ENCODE assay signal across 18 mouse cellular contexts in the genomic region with DNA sequence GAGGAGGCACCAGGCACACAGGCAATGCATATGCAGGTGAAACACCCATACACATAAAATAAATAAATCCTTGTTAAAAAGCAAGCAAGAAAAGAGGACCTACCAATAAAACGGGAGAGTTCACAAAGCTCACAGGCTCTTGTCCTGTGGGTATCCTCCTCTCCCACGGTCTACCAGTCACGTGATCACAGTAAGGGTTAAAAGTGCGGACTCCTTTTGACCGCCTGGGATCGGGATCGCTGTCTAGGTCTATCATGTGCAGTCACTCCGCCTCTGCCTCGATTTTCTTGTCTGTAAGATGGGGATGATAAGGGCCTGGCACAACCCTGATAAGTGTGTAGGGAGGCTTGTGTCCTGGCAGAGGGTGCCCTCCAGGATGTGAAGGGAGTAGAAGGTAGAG. TPM values are rescaled to one million over a fixed set of nuclear protein-coding genes. Genes with fewer than 3 reads are reported as not detected.
"Had no signal": no experiment of that assay in that cellular context is flagged by ENCODE, and none has a peak within 500 bp of the region (broad histone marks: within the 10 kb centered on the region; RNA-seq: fewer than 3 reads in every experiment).

No protein-coding gene starts in this region.

- H3K9me3 ChIP-seq: limb, embryonic 13.5 days; liver, embryonic 12.5 days; liver, embryonic 15.5 days; lung, embryonic 15.5 days; megakaryocyte, embryonic 14.5 days; midbrain, embryonic 10.5 days; midbrain, embryonic 13.5 days had no signal

- H3K4me2 ChIP-seq: limb, embryonic 13.5 days; liver, embryonic 12.5 days; liver, embryonic 15.5 days; lung, embryonic 15.5 days; midbrain, embryonic 13.5 days had no signal

- H3K27ac ChIP-seq: kidney, postnatal 0 days; left cerebral cortex, adult 2 months; limb, embryonic 13.5 days; liver, embryonic 12.5 days; liver, embryonic 15.5 days; lung, embryonic 15.5 days; midbrain, embryonic 10.5 days; midbrain, embryonic 13.5 days; stomach, postnatal 0 days had no signal

- H3K36me3 ChIP-seq: limb, embryonic 13.5 days; liver, embryonic 12.5 days; liver, embryonic 15.5 days; lung, embryonic 15.5 days; midbrain, embryonic 10.5 days; midbrain, embryonic 13.5 days had no signal

- ATAC-seq: liver, embryonic 12.5 days; midbrain, embryonic 13.5 days; midbrain, embryonic 16.5 days had no signal

- H3K27me3 ChIP-seq: limb, embryonic 13.5 days; liver, embryonic 15.5 days; lung, embryonic 15.5 days; midbrain, embryonic 13.5 days had no signal

- DNase-seq: layer of hippocampus, postnatal 36 days; left cerebral cortex, postnatal 4 days; liver; lung, adult 18-20 months; lung, postnatal 10 days; right cerebral cortex, postnatal 4 days had no signal

- H3K4me3 ChIP-seq: left cerebral cortex, adult 2 months; limb, embryonic 13.5 days; liver, embryonic 12.5 days; liver, embryonic 15.5 days; lung, embryonic 15.5 days; megakaryocyte, embryonic 14.5 days; midbrain, embryonic 10.5 days; midbrain, embryonic 13.5 days had no signal

- H3K9ac ChIP-seq: limb, embryonic 13.5 days; liver, embryonic 12.5 days; liver, embryonic 15.5 days; lung, embryonic 15.5 days; midbrain, embryonic 13.5 days had no signal

RNA-seq across cellular contexts. Expression of a gene that starts 37.1 kb away (rescaled TPM):
- total RNA-seq: monocyte, adult 5-6 weeks had no signal
